Mouse (Mus musculus) kidney, adult 2 months (tissue): Measurements from ENCODE around the gene Arhgap28. TPM values are rescaled to one million over a fixed set of nuclear protein-coding genes. Genes with fewer than 3 reads are reported as not detected.

ENCODE experiments used
- DNase-seq: peaks from one replicate; pipeline ENCODE4 v3.0.0; 2021
- H3K27ac ChIP-seq: fragments of 200-500 bp; 2 replicates; pipeline ENCODE4 v1.5.1; 2012; ENCODE audit warnings: low read depth, low read length, control low read depth, inconsistent platforms; ENCODE audit not compliant: insufficient read depth
- H3K27me3 ChIP-seq: fragments of 200-500 bp; replicated peaks from 2 replicates; pipeline ENCODE4 v1.6.1; 2012; ENCODE audit warnings: mild to moderate bottlenecking, moderate library complexity, low read length, inconsistent platforms; ENCODE audit not compliant: control insufficient read depth, insufficient read depth
- H3K36me3 ChIP-seq: fragments of 200-500 bp; 2 replicates; pipeline ENCODE4 v1.6.1; 2012; ENCODE audit warnings: mild to moderate bottlenecking, moderate library complexity, low read length, inconsistent platforms; ENCODE audit not compliant: control insufficient read depth, insufficient read depth
- H3K4me1 ChIP-seq: fragments of 200-500 bp; 2 replicates; pipeline ENCODE4 v1.6.1; 2011; ENCODE audit warnings: low read length; ENCODE audit not compliant: control insufficient read depth, insufficient read depth
- H3K4me3 ChIP-seq: fragments of 200-500 bp; 2 replicates; pipeline ENCODE4 v1.5.1; 2011; ENCODE audit warnings: mild to moderate bottlenecking, low read depth, low read length, control low read depth; ENCODE audit not compliant: insufficient read depth
- CTCF ChIP-seq: fragments of 200-500 bp; conservative IDR thresholded peaks from 2 replicates; pipeline ENCODE4 v1.5.1; 2011; ENCODE audit warnings: low read depth, mild to moderate bottlenecking, control low read depth, low read length, moderate library complexity, mixed read lengths; ENCODE audit not compliant: insufficient read depth, insufficient read length
- POLR2A ChIP-seq: fragments of 200-500 bp; IDR thresholded peaks from one replicate; pipeline ENCODE4 v1.6.1; 2011; ENCODE audit warnings: low read depth, low read length, control low read depth
- WGBS: fragments of 180-500 bp; shearing (Covaris S2); methylation state at CpG from one replicate; pipeline ENCODE4 v1.1.7; 2018; 5-methylcytosine and 5-hydroxymethylcytosine counted together
- polyA plus RNA-seq: library from polyadenylated mRNA; depleted of rRNA; stranded (reverse); fragments of >200 nt; gene quantifications from 2 replicates; pipeline ENCODE4 v1.2.3, GENCODE M21; 2012

The Arhgap28 gene
- polyA plus RNA-seq, 1 experiment = 3.7 TPM

GRCm38 (mm10) chr17:67886326-67886725 is 117.6 kb downstream of the Arhgap28 start:
- Histone ChIP-seq H3K4me1 (no peaks in the 10 kb centered on the region), H3K36me3 (no peaks in the 10 kb centered on the region), H3K27ac (no peak overlapping the region), H3K4me3 (no peak overlapping the region), H3K27me3 (no peaks in the 10 kb centered on the region)
- WGBS = 65% methylated on average over 5 of the region's 5 CpGs
- DNase-seq = no peak
- TF ChIP-seq POLR2A = no peak
- TF ChIP-seq CTCF = no peak

DNA sequence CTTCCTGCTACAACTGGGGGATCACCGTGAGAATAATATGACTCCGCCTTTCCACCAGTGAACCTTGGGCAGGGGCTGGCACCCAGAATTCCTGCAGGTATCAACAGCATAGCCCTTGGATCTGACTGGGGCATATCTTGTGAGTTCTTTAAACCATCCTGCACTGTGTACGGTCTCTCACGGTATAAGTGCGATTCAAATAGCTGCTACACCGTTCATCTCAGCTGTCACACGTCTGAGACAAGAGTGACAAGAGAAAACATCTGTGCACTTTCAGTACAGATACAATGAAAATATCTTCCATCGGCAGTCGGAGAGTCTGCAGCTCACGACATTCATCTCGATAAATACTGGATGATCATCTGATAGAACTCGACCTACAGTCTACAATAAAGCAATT is 126.3 kb downstream of the Arhgap28 start:
- TF ChIP-seq CTCF (no peak), POLR2A (no peak)
- no peak overlapping the region for H3K4me3 ChIP-seq
- no peak for DNase-seq
- H3K4me1 ChIP-seq = no peaks in the 10 kb centered on the region
- no peaks in the 10 kb centered on the region for H3K27me3 ChIP-seq
- no peaks in the 10 kb centered on the region for H3K36me3 ChIP-seq
- no peak overlapping the region for H3K27ac ChIP-seq
- WGBS = 91% methylated on average over 12 of the region's 12 CpGs

DNA sequence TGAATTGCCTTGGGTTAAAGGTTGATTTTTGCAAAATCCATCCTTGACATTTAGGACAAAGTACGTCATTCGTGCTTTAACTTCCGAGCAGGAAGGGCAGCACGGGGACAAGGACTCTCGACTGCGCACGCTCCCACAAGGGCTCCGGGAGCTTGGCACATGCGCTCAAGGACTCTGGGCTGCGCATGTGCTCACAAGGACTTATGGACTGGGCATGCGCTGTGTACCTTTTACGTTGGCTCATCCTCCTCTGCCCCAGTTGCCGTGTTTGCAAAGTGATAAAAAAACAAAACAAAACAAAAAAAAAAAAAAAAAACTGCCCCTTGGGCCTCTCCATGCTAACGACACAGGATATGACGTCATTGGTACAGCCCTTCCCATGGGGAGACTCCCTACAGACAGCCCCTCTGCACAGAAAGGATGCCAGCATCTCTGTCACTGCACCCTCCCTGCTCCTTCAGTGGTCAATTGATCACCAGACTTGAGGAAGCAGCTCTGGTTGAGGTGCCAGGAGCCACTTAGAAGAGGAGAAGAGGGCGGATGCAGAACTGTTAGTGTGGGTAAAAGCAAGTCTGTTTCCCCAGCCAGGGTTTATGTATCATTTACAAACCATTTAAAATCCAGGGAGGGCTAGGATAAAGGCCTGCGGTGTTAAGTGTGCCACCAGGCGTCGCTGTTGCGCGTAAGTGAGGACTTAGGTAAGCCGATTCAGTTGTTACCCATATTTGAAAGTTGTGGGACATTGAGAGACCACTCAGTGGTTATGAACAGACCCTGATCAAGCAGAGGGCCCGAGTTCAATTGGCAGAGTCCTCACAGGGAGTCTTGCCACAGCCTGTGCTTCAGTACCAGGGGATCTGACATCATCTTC is 134.0 kb downstream of the Arhgap28 start:
- Histone ChIP-seq H3K4me1 (no peaks in the 10 kb centered on the region; the same call in 1 of the 2 replicates), H3K27ac (no peak overlapping the region), H3K4me3 (no peak overlapping the region), H3K36me3 (no peaks in the 10 kb centered on the region), H3K27me3 (no peaks in the 10 kb centered on the region)
- TF ChIP-seq POLR2A (no peak), CTCF (peak; percentile 78)
- DNase-seq = peak; percentile 63
- WGBS = 66% methylated on average over 23 of the region's 23 CpGs

DNA sequence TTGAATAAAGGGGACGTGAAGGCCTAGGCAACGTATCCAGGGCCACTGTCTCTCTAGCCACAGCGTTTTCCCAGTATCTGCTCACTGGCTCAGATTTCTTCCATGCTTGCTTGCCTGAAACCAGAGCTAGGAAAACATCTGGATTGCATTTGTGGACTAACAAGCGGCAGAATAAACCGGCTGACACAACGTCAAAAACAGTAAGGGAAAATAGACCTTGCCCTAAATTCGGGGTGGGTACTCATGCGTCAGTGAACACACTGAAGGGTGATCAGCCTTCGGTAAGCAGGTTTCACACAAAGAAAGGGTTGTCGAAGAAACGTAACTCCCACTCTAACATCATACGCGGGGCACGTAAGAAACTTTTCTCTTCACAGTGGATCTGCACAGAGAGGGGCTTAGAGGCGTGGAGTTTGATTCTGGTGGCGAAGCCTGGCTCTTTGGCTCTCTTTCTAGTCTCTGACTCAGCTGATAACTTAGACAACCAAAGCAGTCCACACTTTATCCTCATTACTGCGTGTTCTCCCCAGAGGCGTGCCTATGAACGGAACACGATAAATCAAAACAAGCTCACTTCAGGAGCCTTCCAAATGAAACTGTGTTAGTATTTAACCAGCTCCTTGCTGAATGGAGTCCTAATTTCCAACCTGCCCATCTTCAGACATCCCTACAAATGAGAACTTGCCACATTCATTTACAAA is 137.2 kb downstream of the Arhgap28 start:
- Histone ChIP-seq H3K27me3 (no peaks in the 10 kb centered on the region), H3K4me1 (no peaks in the 10 kb centered on the region; the same call in 1 of the 2 replicates), H3K36me3 (no peaks in the 10 kb centered on the region), H3K4me3 (no peak overlapping the region), H3K27ac (no peak overlapping the region)
- 38% methylated on average over 20 of the region's 20 CpGs for WGBS
- DNase-seq = no peak
- TF ChIP-seq POLR2A = no peak
- TF ChIP-seq CTCF = no peak

GRCm38 (mm10) chr17:67866026-67866425 is 137.9 kb downstream of the Arhgap28 start:
- Histone ChIP-seq H3K27me3 (no peaks in the 10 kb centered on the region), H3K27ac (no peak overlapping the region), H3K4me1 (no peaks in the 10 kb centered on the region; the same call in 1 of the 2 replicates), H3K36me3 (no peaks in the 10 kb centered on the region), H3K4me3 (no peak overlapping the region)
- no peak for DNase-seq
- TF ChIP-seq CTCF (no peak), POLR2A (no peak)
- WGBS = 57% methylated on average over 9 of the region's 9 CpGs

DNA sequence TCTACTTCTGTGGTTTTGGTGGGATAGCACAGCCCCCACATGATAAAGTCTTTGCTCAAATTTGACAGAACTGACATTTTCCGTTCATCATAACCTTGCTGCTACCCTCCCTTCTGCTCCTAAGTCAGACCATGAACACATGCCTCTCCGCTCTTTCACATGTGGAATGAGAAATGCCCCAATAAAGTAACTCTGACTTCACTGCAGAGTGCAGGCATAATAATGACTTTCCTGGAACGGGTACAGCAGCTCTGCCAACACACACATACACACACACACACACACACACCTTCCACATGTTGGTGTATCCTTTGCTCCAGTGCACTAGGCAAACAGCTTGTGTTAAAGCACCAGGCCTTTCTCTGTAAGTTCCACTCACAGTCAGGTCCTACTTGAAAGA is 139.0 kb downstream of the Arhgap28 start:
- Histone ChIP-seq H3K36me3 (no peaks in the 10 kb centered on the region), H3K4me1 (no peaks in the 10 kb centered on the region; the same call in 1 of the 2 replicates), H3K27ac (no peak overlapping the region), H3K27me3 (no peaks in the 10 kb centered on the region), H3K4me3 (no peak overlapping the region)
- 75% methylated on average over 3 of the region's 3 CpGs for WGBS
- no peak for TF ChIP-seq POLR2A
- no peak for TF ChIP-seq CTCF
- no peak for DNase-seq

DNA sequence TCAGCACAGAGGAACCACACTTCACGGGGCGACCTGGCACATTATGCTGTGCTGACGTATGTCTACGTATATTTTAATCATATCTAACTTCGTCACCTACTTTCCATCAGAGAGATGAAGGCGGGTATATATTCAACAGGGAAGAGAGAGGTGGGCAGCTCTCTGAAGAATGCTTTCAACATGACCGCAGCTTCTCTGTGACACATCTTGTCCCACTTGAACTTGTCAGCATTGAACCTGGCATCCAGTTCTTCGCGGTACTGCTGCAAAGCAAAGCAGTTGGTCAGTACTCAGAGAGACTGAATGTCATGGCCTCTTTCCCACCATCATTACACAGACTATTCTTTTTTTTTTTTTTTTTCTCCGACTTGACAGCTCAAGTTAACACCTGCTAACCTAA is 139.6 kb downstream of the Arhgap28 start:
- DNase-seq = no peak
- Histone ChIP-seq H3K27ac (no peak overlapping the region), H3K4me3 (no peak overlapping the region), H3K4me1 (no peaks in the 10 kb centered on the region; the same call in 1 of the 2 replicates), H3K36me3 (no peaks in the 10 kb centered on the region), H3K27me3 (no peaks in the 10 kb centered on the region)
- no peak for TF ChIP-seq POLR2A
- no peak for TF ChIP-seq CTCF
- 93% methylated on average over 10 of the region's 10 CpGs for WGBS
